Mouse (Mus musculus): ENCODE data around the gene Ptprg. TPM values are rescaled to one million over a fixed set of nuclear protein-coding genes. Genes with fewer than 3 reads are reported as not detected.

Ptprg gene
- polyA plus RNA-seq, 1 experiment from 2014 or later, result 48.0 TPM

- H3K27ac ChIP-seq (ENCODE audit: low read depth, low read length), result no peak overlapping the region
- no peaks in the 10 kb centered on the region for H3K27me3 ChIP-seq (ENCODE audit: control insufficient read depth, insufficient read depth, low read length)
- ATAC-seq (replicated peaks; ENCODE audit: low FRiP score) (no peak), DNase-seq (ENCODE audit: low spot score) (no peak)
- H3K4me2 ChIP-seq (ENCODE audit: low read depth, low read length, severe bottlenecking), result no peak overlapping the region
- H3K9ac ChIP-seq (ENCODE audit: low read length), result no peak overlapping the region
- no peak overlapping the region for H3K4me3 ChIP-seq (ENCODE audit: low read depth, low read length)
- WGBS, result 96% methylated on average over 1 of the region's 1 CpGs
- H3K4me1 ChIP-seq (replicated peaks; ENCODE audit: control insufficient read depth, insufficient read depth, low read length), result peaks cover 7% of the 10 kb centered on the region
- no peaks in the 10 kb centered on the region for H3K36me3 ChIP-seq (ENCODE audit: control insufficient read depth, insufficient read depth, low read length)
- no peaks in the 10 kb centered on the region for H3K9me3 ChIP-seq (ENCODE audit: control insufficient read depth, low read length)
These were observed 625.3 kb downstream of the Ptprg start for GRCm38 (mm10) chr14:12178645-12179044.

GRCm38 (mm10) chr14:12180116-12180515, 626.8 kb downstream of the Ptprg start:
- no peaks in the 10 kb centered on the region for H3K27me3 ChIP-seq (ENCODE audit: control insufficient read depth, insufficient read depth, low read length)
- no peaks in the 10 kb centered on the region for H3K9me3 ChIP-seq (ENCODE audit: control insufficient read depth, low read length)
- no peak overlapping the region for H3K4me2 ChIP-seq (ENCODE audit: low read depth, low read length, severe bottlenecking)
- H3K27ac ChIP-seq (ENCODE audit: low read depth, low read length), result no peak overlapping the region
- WGBS, result 83% methylated on average over 3 of the region's 3 CpGs
- no peaks in the 10 kb centered on the region for H3K36me3 ChIP-seq (ENCODE audit: control insufficient read depth, insufficient read depth, low read length)
- peaks cover 7% of the 10 kb centered on the region for H3K4me1 ChIP-seq (replicated peaks; ENCODE audit: control insufficient read depth, insufficient read depth, low read length)
- no peak overlapping the region for H3K9ac ChIP-seq (ENCODE audit: low read length)
- no peak for ATAC-seq (replicated peaks; ENCODE audit: low FRiP score)
- no peak for DNase-seq (ENCODE audit: low spot score)
- H3K4me3 ChIP-seq (ENCODE audit: low read depth, low read length), result no peak overlapping the region

GRCm38 (mm10) chr14:12185040-12185439, 631.7 kb downstream of the Ptprg start:
- H3K9me3 ChIP-seq (ENCODE audit: control insufficient read depth, low read length), result no peaks in the 10 kb centered on the region
- peaks cover 14% of the 10 kb centered on the region; the same call in 1 of the 2 replicates for H3K4me1 ChIP-seq (replicated peaks; ENCODE audit: control insufficient read depth, insufficient read depth, low read length)
- DNase-seq (ENCODE audit: low spot score) (no peak), ATAC-seq (replicated peaks; ENCODE audit: low FRiP score) (peak; percentile 28; the same call in 1 of the 2 replicates)
- H3K4me2 ChIP-seq (ENCODE audit: low read depth, low read length, severe bottlenecking), result no peak overlapping the region
- no peak overlapping the region for H3K4me3 ChIP-seq (ENCODE audit: low read depth, low read length)
- no peaks in the 10 kb centered on the region for H3K27me3 ChIP-seq (ENCODE audit: control insufficient read depth, insufficient read depth, low read length)
- H3K36me3 ChIP-seq (ENCODE audit: control insufficient read depth, insufficient read depth, low read length), result no peaks in the 10 kb centered on the region
- no peak overlapping the region for H3K27ac ChIP-seq (ENCODE audit: low read depth, low read length)
- no peak overlapping the region for H3K9ac ChIP-seq (ENCODE audit: low read length)
- 74% methylated on average over 4 of the region's 4 CpGs for WGBS

- H3K4me2 ChIP-seq (ENCODE audit: low read depth, low read length, severe bottlenecking), result no peak overlapping the region
- H3K4me3 ChIP-seq (ENCODE audit: low read depth, low read length), result no peak overlapping the region
- H3K27me3 ChIP-seq (ENCODE audit: control insufficient read depth, insufficient read depth, low read length), result no peaks in the 10 kb centered on the region
- WGBS, result 46% methylated on average over 4 of the region's 4 CpGs
- peaks cover 25% of the 10 kb centered on the region; the same call in 1 of the 2 replicates for H3K4me1 ChIP-seq (replicated peaks; ENCODE audit: control insufficient read depth, insufficient read depth, low read length)
- no peak overlapping the region for H3K9ac ChIP-seq (ENCODE audit: low read length)
- no peak for ATAC-seq (replicated peaks; ENCODE audit: low FRiP score)
- DNase-seq (ENCODE audit: low spot score), result no peak
- H3K36me3 ChIP-seq (ENCODE audit: control insufficient read depth, insufficient read depth, low read length), result no peaks in the 10 kb centered on the region
- peak overlapping the region; percentile 92; the same call in 1 of the 2 replicates for H3K27ac ChIP-seq (ENCODE audit: low read depth, low read length)
- no peaks in the 10 kb centered on the region for H3K9me3 ChIP-seq (ENCODE audit: control insufficient read depth, low read length)
These were observed 635.0 kb downstream of the Ptprg start for GRCm38 (mm10) chr14:12188352-12188751.

GRCm38 (mm10) chr14:12189266-12189665, 635.9 kb downstream of the Ptprg start:
- Histone ChIP-seq H3K27ac (ENCODE audit: low read depth, low read length) (peak overlapping the region; percentile 92), H3K4me2 (ENCODE audit: low read depth, low read length, severe bottlenecking) (no peak overlapping the region), H3K4me3 (ENCODE audit: low read depth, low read length) (no peak overlapping the region), H3K36me3 (ENCODE audit: control insufficient read depth, insufficient read depth, low read length) (no peaks in the 10 kb centered on the region), H3K27me3 (ENCODE audit: control insufficient read depth, insufficient read depth, low read length) (no peaks in the 10 kb centered on the region), H3K9me3 (ENCODE audit: control insufficient read depth, low read length) (no peaks in the 10 kb centered on the region), H3K4me1 (replicated peaks; ENCODE audit: control insufficient read depth, insufficient read depth, low read length) (peaks cover 25% of the 10 kb centered on the region; the same call in 1 of the 2 replicates), H3K9ac (ENCODE audit: low read length) (0 out of 2 replicates have a peak overlapping the region, but pooled peaks have one; percentile 14)
- DNase-seq (ENCODE audit: low spot score) (no peak), ATAC-seq (replicated peaks; ENCODE audit: low FRiP score) (peak; percentile 37)
- 46% methylated on average over 3 of the region's 3 CpGs for WGBS

- peak; percentile 95 for ATAC-seq (replicated peaks; ENCODE audit: low FRiP score)
These were observed 636.6 kb downstream of the Ptprg start for GRCm38 (mm10) chr14:12189717-12190600.

GRCm38 (mm10) chr14:12191076-12191475, 637.7 kb downstream of the Ptprg start:
- Histone ChIP-seq H3K9me3 (ENCODE audit: control insufficient read depth, low read length) (no peaks in the 10 kb centered on the region), H3K9ac (ENCODE audit: low read length) (no peak overlapping the region; the same call in 1 of the 2 replicates), H3K4me3 (ENCODE audit: low read depth, low read length) (peak overlapping the region; percentile 16; the same call in 1 of the 2 replicates), H3K36me3 (ENCODE audit: control insufficient read depth, insufficient read depth, low read length) (no peaks in the 10 kb centered on the region), H3K4me1 (replicated peaks; ENCODE audit: control insufficient read depth, insufficient read depth, low read length) (peaks cover 25% of the 10 kb centered on the region; the same call in 1 of the 2 replicates), H3K4me2 (ENCODE audit: low read depth, low read length, severe bottlenecking) (peak overlapping the region; percentile 48), H3K27ac (ENCODE audit: low read depth, low read length) (peak overlapping the region; percentile 12; the same call in 1 of the 2 replicates), H3K27me3 (ENCODE audit: control insufficient read depth, insufficient read depth, low read length) (no peaks in the 10 kb centered on the region)
- ATAC-seq (replicated peaks; ENCODE audit: low FRiP score), result no peak
- WGBS, result 82% methylated on average over 6 of the region's 6 CpGs
- no peak for DNase-seq (ENCODE audit: low spot score)

More at GRCm38 (mm10) chr14:12189717-12190600, 636.6 kb downstream of the Ptprg start:
- WGBS, result 15% methylated on average over 12 of the region's 12 CpGs
- Histone ChIP-seq H3K27ac (ENCODE audit: low read depth, low read length) (peak overlapping the region; percentile 92), H3K9me3 (ENCODE audit: control insufficient read depth, low read length) (no peaks in the 10 kb centered on the region), H3K4me1 (replicated peaks; ENCODE audit: control insufficient read depth, insufficient read depth, low read length) (peaks cover 25% of the 10 kb centered on the region; the same call in 1 of the 2 replicates), H3K4me2 (ENCODE audit: low read depth, low read length, severe bottlenecking) (peak overlapping the region; percentile 48), H3K36me3 (ENCODE audit: control insufficient read depth, insufficient read depth, low read length) (no peaks in the 10 kb centered on the region), H3K4me3 (ENCODE audit: low read depth, low read length) (peak overlapping the region; percentile 16; the same call in 1 of the 2 replicates), H3K27me3 (ENCODE audit: control insufficient read depth, insufficient read depth, low read length) (no peaks in the 10 kb centered on the region), H3K9ac (ENCODE audit: low read length) (peak overlapping the region; percentile 47)
- peak; percentile 84 for DNase-seq (ENCODE audit: low spot score)

GRCm38 (mm10) chr14:12198735-12199134, 645.4 kb downstream of the Ptprg start:
- Histone ChIP-seq H3K27ac (ENCODE audit: low read depth, low read length) (no peak overlapping the region), H3K9ac (ENCODE audit: low read length) (no peak overlapping the region), H3K4me1 (replicated peaks; ENCODE audit: control insufficient read depth, insufficient read depth, low read length) (peaks cover 4% of the 10 kb centered on the region), H3K9me3 (ENCODE audit: control insufficient read depth, low read length) (no peaks in the 10 kb centered on the region), H3K4me3 (ENCODE audit: low read depth, low read length) (no peak overlapping the region), H3K36me3 (ENCODE audit: control insufficient read depth, insufficient read depth, low read length) (no peaks in the 10 kb centered on the region), H3K4me2 (ENCODE audit: low read depth, low read length, severe bottlenecking) (no peak overlapping the region), H3K27me3 (ENCODE audit: control insufficient read depth, insufficient read depth, low read length) (no peaks in the 10 kb centered on the region)
- no peak for DNase-seq (ENCODE audit: low spot score)
- no peak for ATAC-seq (replicated peaks; ENCODE audit: low FRiP score)
- 81% methylated on average over 7 of the region's 7 CpGs for WGBS
